ENCODE assay signal across 8 mouse cellular contexts in the genomic region with DNA sequence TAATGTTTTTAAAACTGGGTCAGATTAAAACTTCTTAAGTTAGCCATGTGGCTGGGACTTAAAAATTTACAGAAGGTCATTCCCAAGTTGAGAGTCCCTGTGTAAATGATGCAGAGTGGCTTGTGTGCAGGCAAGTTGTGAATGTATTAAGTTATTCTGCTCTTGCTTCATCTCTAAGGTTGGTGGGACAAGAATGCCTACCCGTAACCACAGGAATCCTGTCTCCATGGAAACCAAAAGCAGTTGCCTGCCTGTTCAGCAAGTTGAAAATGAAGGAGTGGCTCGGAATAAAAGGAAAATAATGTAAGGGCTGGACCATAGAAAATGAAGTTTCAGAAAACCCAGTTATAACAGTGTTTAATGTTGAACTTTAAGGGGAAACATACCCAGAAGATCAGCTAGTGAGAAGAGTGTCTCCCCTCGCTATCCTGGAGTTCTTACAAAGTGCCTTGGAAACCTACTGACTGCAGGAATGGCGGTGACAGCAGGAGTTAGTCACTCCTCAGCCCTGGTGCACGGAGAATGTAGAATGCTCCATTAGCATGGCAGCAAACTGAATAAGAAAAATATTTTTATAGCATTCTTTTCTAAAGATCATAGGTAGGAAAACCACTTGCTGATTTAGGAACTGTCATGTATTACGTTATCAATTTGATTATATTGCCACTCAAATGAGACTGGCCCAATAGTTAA. TPM values are rescaled to one million over a fixed set of nuclear protein-coding genes. Genes with fewer than 3 reads are reported as not detected.
DNase-seq lines count a peak whose midpoint lies in the region; ATAC-seq and TF ChIP-seq lines count a peak whose summit lies in the region.

No protein-coding gene starts in this region.

- intact Hi-C loops in left cerebral cortex, postnatal 14 days (cut with DNase I), result loop anchor here (5.0 kb wide), 1 partner anchor 35 kb away; no protein-coding TSS in a partner anchor

- DNase-seq in left cerebral cortex, postnatal 14 days (ENCODE audit: low spot score in 2 of 2), result peak; percentile 10 to 23
- DNase-seq in left cerebral cortex, adult 11 months (ENCODE audit: low spot score), result no peak
- DNase-seq in midbrain, postnatal 0 days (ENCODE audit: low spot score), result peak; percentile 68
- no peak for DNase-seq in ovary, postnatal 36 days (ENCODE audit: low spot score)
- no peak for DNase-seq in adrenal gland, postnatal 25 days

- no peaks in the 10 kb centered on the region for H3K9me3 ChIP-seq in embryonic facial prominence, embryonic 12.5 days
- H3K9me3 ChIP-seq in kidney, embryonic 16.5 days (ENCODE audit: low read length), result no peaks in the 10 kb centered on the region
- no peaks in the 10 kb centered on the region for H3K9me3 ChIP-seq in midbrain, postnatal 0 days (ENCODE audit: low read length)

- 35% methylated on average over 6 of the region's 6 CpGs for WGBS in embryonic facial prominence, embryonic 12.5 days
- WGBS in kidney, embryonic 16.5 days, result 60% methylated on average over 6 of the region's 6 CpGs
- WGBS in midbrain, postnatal 0 days, result 21% methylated on average over 6 of the region's 6 CpGs

- peak overlapping the region; percentile 89 for H3K27ac ChIP-seq in embryonic facial prominence, embryonic 12.5 days
- peak overlapping the region; percentile 74 for H3K27ac ChIP-seq in kidney, embryonic 16.5 days (ENCODE audit: low read length)
- H3K27ac ChIP-seq in midbrain, postnatal 0 days (ENCODE audit: low read depth, low read length), result no peak overlapping the region

- no peak overlapping the region for H3K4me3 ChIP-seq in embryonic facial prominence, embryonic 12.5 days
- no peak overlapping the region for H3K4me3 ChIP-seq in kidney, embryonic 16.5 days (ENCODE audit: low read length)
- H3K4me3 ChIP-seq in midbrain, postnatal 0 days (ENCODE audit: low read depth, low read length), result no peak overlapping the region

- H3K4me2 ChIP-seq in embryonic facial prominence, embryonic 12.5 days (replicated peaks), result peak overlapping the region; percentile 16; the same call in 1 of the 2 replicates
- no peak overlapping the region for H3K4me2 ChIP-seq in kidney, embryonic 16.5 days (replicated peaks; ENCODE audit: low read depth, low read length)
- H3K4me2 ChIP-seq in midbrain, postnatal 0 days (ENCODE audit: low read depth, low read length, poor library complexity, severe bottlenecking), result no peak overlapping the region

- TF ChIP-seq CTCF in midbrain, postnatal 0 days (IDR thresholded peaks at IDR 0.05), result no peak

- no peaks in the 10 kb centered on the region for H3K27me3 ChIP-seq in embryonic facial prominence, embryonic 12.5 days
- H3K27me3 ChIP-seq in kidney, embryonic 16.5 days (ENCODE audit: insufficient read depth, low read length), result no peaks in the 10 kb centered on the region
- no peaks in the 10 kb centered on the region for H3K27me3 ChIP-seq in midbrain, postnatal 0 days (ENCODE audit: insufficient read depth, low read length)

- ATAC-seq in embryonic facial prominence, embryonic 12.5 days (ENCODE audit: insufficient number of reproducible peaks, insufficient read depth, low FRiP score, low TSS enrichment), result no peak
- ATAC-seq in kidney, embryonic 16.5 days (ENCODE audit: low FRiP score, low TSS enrichment), result no peak
- no peak for ATAC-seq in midbrain, postnatal 0 days (ENCODE audit: low FRiP score)
- ATAC-seq in monocyte, adult 5-6 weeks (replicated peaks; ENCODE audit: insufficient number of reproducible peaks, low FRiP score, low TSS enrichment, poor library complexity, severe bottlenecking), result no peak

- H3K4me1 ChIP-seq in embryonic facial prominence, embryonic 12.5 days, result peaks cover 22% of the 10 kb centered on the region
- peaks cover 23% of the 10 kb centered on the region for H3K4me1 ChIP-seq in kidney, embryonic 16.5 days (ENCODE audit: insufficient read depth, low read length)
- peaks cover 4% of the 10 kb centered on the region; the same call in 1 of the 2 replicates for H3K4me1 ChIP-seq in midbrain, postnatal 0 days (ENCODE audit: insufficient read depth, low read length)

- H3K36me3 ChIP-seq in embryonic facial prominence, embryonic 12.5 days, result peaks cover 20% of the 10 kb centered on the region
- peaks cover 16% of the 10 kb centered on the region; the same call in 1 of the 2 replicates for H3K36me3 ChIP-seq in kidney, embryonic 16.5 days (ENCODE audit: insufficient read depth, low read length)
- H3K36me3 ChIP-seq in midbrain, postnatal 0 days (ENCODE audit: insufficient read depth, low read length), result peaks cover 4% of the 10 kb centered on the region; the same call in 1 of the 2 replicates

- H3K9ac ChIP-seq in embryonic facial prominence, embryonic 12.5 days, result no peak overlapping the region
- no peak overlapping the region for H3K9ac ChIP-seq in kidney, embryonic 16.5 days (replicated peaks; ENCODE audit: low read length)
- H3K9ac ChIP-seq in midbrain, postnatal 0 days (replicated peaks; ENCODE audit: low read length, poor library complexity, severe bottlenecking), result no peak overlapping the region

RNA-seq across cellular contexts. Expression of a gene that starts 21.4 kb away (rescaled TPM):
- total RNA-seq in left cerebral cortex, postnatal 14 days (2021), result 10 to 100 TPM; 14.4 to 18.8 TPM
- 636 and 644 TPM in 2 replicates for polyA plus RNA-seq in embryonic facial prominence, embryonic 12.5 days (2016; fragmentation: Nextera tagmentation; extraction: Ambion mirVana)
- polyA plus RNA-seq in kidney, embryonic 16.5 days (2015; fragmentation: Nextera tagmentation; extraction: Ambion mirVana), result 669 and 753 TPM in 2 replicates
- 68.4 and 73.2 TPM in 2 replicates for total RNA-seq in midbrain, postnatal 0 days (2014; rRNA removed)
- 69.2 and 79.1 TPM in 2 replicates for polyA plus RNA-seq in midbrain, postnatal 0 days (2015; fragmentation: Nextera tagmentation; extraction: Ambion mirVana)
- 390 and 445 TPM in 2 replicates for total RNA-seq in adrenal gland, postnatal 25 days (2021)
- 428 to 649 TPM (median 479 TPM) in 3 replicates for total RNA-seq in monocyte, adult 5-6 weeks (2017)

RNA-seq across cellular contexts. Expression of a gene that starts 34.3 kb away (rescaled TPM):
- total RNA-seq in left cerebral cortex, postnatal 14 days (2021), result 10 to 100 TPM in 1 of 2 experiments, 1 to 10 TPM in 1; 7.4 to 10.9 TPM
- 24.2 and 27.2 TPM in 2 replicates for polyA plus RNA-seq in embryonic facial prominence, embryonic 12.5 days (2016; fragmentation: Nextera tagmentation; extraction: Ambion mirVana)
- 21.0 and 22.1 TPM in 2 replicates for polyA plus RNA-seq in kidney, embryonic 16.5 days (2015; fragmentation: Nextera tagmentation; extraction: Ambion mirVana)
- total RNA-seq in midbrain, postnatal 0 days (2014; rRNA removed), result 7.3 and 8.9 TPM in 2 replicates
- polyA plus RNA-seq in midbrain, postnatal 0 days (2015; fragmentation: Nextera tagmentation; extraction: Ambion mirVana), result 4.9 and 5.0 TPM in 2 replicates
- 16.9 and 19.8 TPM in 2 replicates for total RNA-seq in adrenal gland, postnatal 25 days (2021)
- 6.0 to 16.8 TPM (median 15.1 TPM) in 3 replicates for total RNA-seq in monocyte, adult 5-6 weeks (2017)

Comparison
In these comparisons a context has a peak if more than half of its experiments do, and no peak if none do; other contexts are left out.
1. DNase-seq: peak in left cerebral cortex, postnatal 14 days (2 of 2) and midbrain, postnatal 0 days (single experiment); none in left cerebral cortex, adult 11 months (single experiment), ovary, postnatal 36 days (single experiment) and adrenal gland, postnatal 25 days (single experiment).